Mouse (Mus musculus) thymus, adult 2 months (tissue): ENCODE data around the gene Gm15127. TPM values are rescaled to one million over a fixed set of nuclear protein-coding genes. Genes with fewer than 3 reads are reported as not detected.
"Not testable (repeated sequence)": the region's sequence is repeated elsewhere in the genome, so short reads cannot be mapped to it uniquely, and the experiment has no call there.

Experiments used
- DNase-seq: peaks from one replicate; pipeline ENCODE4 v3.0.0; 2021
- H3K27ac ChIP-seq: fragments of 200-500 bp; 2 replicates; pipeline ENCODE4 v1.5.1; 2012; ENCODE audit warnings: low read length, control low read depth; ENCODE audit not compliant: control insufficient read depth, insufficient read depth
- H3K27me3 ChIP-seq: fragments of 200-500 bp; 2 replicates; pipeline ENCODE4 v1.6.1; 2012; ENCODE audit warnings: mild to moderate bottlenecking, low read length, moderate library complexity, mixed read lengths; ENCODE audit not compliant: control insufficient read depth, insufficient read depth
- H3K36me3 ChIP-seq: fragments of 200-500 bp; 2 replicates; pipeline ENCODE4 v1.6.1; 2012; ENCODE audit warnings: mild to moderate bottlenecking, low read length, moderate library complexity; ENCODE audit not compliant: control insufficient read depth, insufficient read depth
- H3K4me1 ChIP-seq: fragments of 200-500 bp; replicated peaks from 2 replicates; pipeline ENCODE4 v1.6.1; 2012; ENCODE audit warnings: low read length; ENCODE audit not compliant: control insufficient read depth, insufficient read depth
- H3K4me3 ChIP-seq: fragments of 200-500 bp; 2 replicates; pipeline ENCODE4 v1.5.1; 2012; ENCODE audit warnings: mild to moderate bottlenecking, low read length, control low read depth, moderate library complexity; ENCODE audit not compliant: control insufficient read depth, insufficient read depth
- WGBS: fragments of 180-500 bp; shearing (Covaris S2); methylation state at CpG from one replicate; pipeline ENCODE4 v1.1.7; 2018; 5-methylcytosine and 5-hydroxymethylcytosine counted together
- polyA plus RNA-seq: library from polyadenylated mRNA; depleted of rRNA; stranded (reverse); fragments of >200 nt; gene quantifications from 2 replicates; pipeline ENCODE4 v1.2.3, GENCODE M21; 2012; rRNA removed

Gene Gm15127
- polyA plus RNA-seq: not detected in 2 replicates

- not testable (repeated sequence) for H3K27ac ChIP-seq, H3K27me3 ChIP-seq, DNase-seq, H3K4me3 ChIP-seq, H3K4me1 ChIP-seq, H3K36me3 ChIP-seq
- WGBS: 94% methylated on average over 2 of the region's 4 CpGs
Observed at GRCm38 (mm10) chrX:148663298-148663697, at the start of gene Gm15127. Gm15127 (plus strand) TSS chrX:148663598.

- DNase-seq, H3K36me3 ChIP-seq, H3K4me1 ChIP-seq, H3K4me3 ChIP-seq, H3K27ac ChIP-seq, H3K27me3 ChIP-seq: not testable (repeated sequence)
- WGBS: 90% methylated on average over 3 of the region's 7 CpGs
Observed at GRCm38 (mm10) chrX:148615053-148615452, 48.3 kb upstream of the Gm15127 start, which contains the start of gene Gm8334. Gm8334 (minus strand) TSS chrX:148615153.

DNA sequence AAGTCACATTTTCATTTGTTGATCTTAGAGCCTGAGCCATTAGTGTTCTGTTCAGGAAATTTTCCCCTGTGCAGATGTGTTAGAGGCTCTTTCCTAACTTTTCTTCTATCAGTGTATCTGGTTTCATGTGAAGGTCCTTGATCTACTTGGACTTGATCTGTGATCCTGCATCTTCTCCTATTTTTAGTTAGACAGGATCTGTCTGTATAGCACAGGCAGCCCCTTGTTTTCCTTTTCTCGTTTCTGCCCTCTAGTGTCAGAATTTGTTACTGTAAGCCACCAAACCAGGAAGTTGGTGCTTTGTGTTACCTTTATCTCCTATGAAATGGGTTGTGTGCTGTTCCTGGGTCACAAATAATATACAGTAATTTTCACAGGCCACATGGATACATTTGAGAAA, 12.9 kb downstream of the Gm15127 start:
- not testable (repeated sequence) for H3K27me3 ChIP-seq, H3K4me1 ChIP-seq, H3K36me3 ChIP-seq, H3K4me3 ChIP-seq, DNase-seq, H3K27ac ChIP-seq
- WGBS: 8% methylated on average over 1 of the region's 1 CpGs

Other genes with a start within 250 kb of the Gm15127 start
- not detected in 2 replicates for gene Gm15114, start 174.6 kb upstream of the Gm15127 start, polyA plus RNA-seq
- gene Gm8334, start 48.4 kb upstream of the Gm15127 start, polyA plus RNA-seq: not detected in 2 replicates
- not detected in 2 replicates for gene Luzp4, start 194.0 kb downstream of the Gm15127 start, polyA plus RNA-seq